Mouse (Mus musculus) limb, embryonic 15.5 days (tissue): ENCODE data around the gene Ndufaf5. TPM values are rescaled to one million over a fixed set of nuclear protein-coding genes. Genes with fewer than 3 reads are reported as not detected.
"Not testable (repeated sequence)": the region's sequence is repeated elsewhere in the genome, so short reads cannot be mapped to it uniquely, and the experiment has no call there.

Source experiments
- ATAC-seq: fragments of 200-750 bp; cut with Nextera tagmentation; 2 replicates; pipeline ENCODE4 v1.8.0; 2017; ENCODE audit warnings: low read depth, moderate TSS enrichment; ENCODE audit not compliant: insufficient number of reproducible peaks, low FRiP score, low TSS enrichment
- H3K27ac ChIP-seq: fragments of 300-500 bp; sonication (generic); 2 replicates; pipeline ENCODE4 v1.5.1; 2015; ENCODE audit warnings: moderate library complexity, mild to moderate bottlenecking, inconsistent platforms
- H3K27me3 ChIP-seq: fragments of 300-500 bp; sonication (generic); 2 replicates; pipeline ENCODE4 v1.6.1; 2015; ENCODE audit warnings: inconsistent platforms
- H3K36me3 ChIP-seq: fragments of 300-500 bp; sonication (generic); 2 replicates; pipeline ENCODE4 v1.6.1; 2015; ENCODE audit warnings: inconsistent platforms
- H3K4me1 ChIP-seq: fragments of 300-500 bp; sonication (generic); 2 replicates; pipeline ENCODE4 v1.6.1; 2015; ENCODE audit warnings: inconsistent platforms
- H3K4me2 ChIP-seq: fragments of 300-500 bp; sonication (generic); 2 replicates; pipeline ENCODE4 v1.6.1; 2015; ENCODE audit warnings: mild to moderate bottlenecking, inconsistent platforms
- H3K4me3 ChIP-seq: fragments of 300-500 bp; sonication (generic); 2 replicates; pipeline ENCODE4 v1.5.1; 2015; ENCODE audit warnings: mild to moderate bottlenecking, inconsistent platforms
- H3K9ac ChIP-seq: fragments of 300-500 bp; sonication (generic); 2 replicates; pipeline ENCODE4 v1.6.1; 2015; ENCODE audit warnings: inconsistent platforms
- H3K9me3 ChIP-seq: fragments of 300-500 bp; sonication (generic); 2 replicates; pipeline ENCODE4 v1.6.1; 2016; ENCODE audit warnings: inconsistent platforms
- WGBS: fragments of 180-500 bp; shearing (Covaris S2); methylation state at CpG from one replicate; pipeline ENCODE4 v1.1.7; 2015; 5-methylcytosine and 5-hydroxymethylcytosine counted together
- polyA plus RNA-seq: library from polyadenylated mRNA; unstranded; fragments of >200 nt; fragmentation: Nextera tagmentation; extraction: Ambion mirVana; gene quantifications from 2 replicates; pipeline ENCODE4 v1.2.1, GENCODE M21; 2015

Ndufaf5 gene
- polyA plus RNA-seq = 22.1 and 22.9 TPM in 2 replicates

DNA sequence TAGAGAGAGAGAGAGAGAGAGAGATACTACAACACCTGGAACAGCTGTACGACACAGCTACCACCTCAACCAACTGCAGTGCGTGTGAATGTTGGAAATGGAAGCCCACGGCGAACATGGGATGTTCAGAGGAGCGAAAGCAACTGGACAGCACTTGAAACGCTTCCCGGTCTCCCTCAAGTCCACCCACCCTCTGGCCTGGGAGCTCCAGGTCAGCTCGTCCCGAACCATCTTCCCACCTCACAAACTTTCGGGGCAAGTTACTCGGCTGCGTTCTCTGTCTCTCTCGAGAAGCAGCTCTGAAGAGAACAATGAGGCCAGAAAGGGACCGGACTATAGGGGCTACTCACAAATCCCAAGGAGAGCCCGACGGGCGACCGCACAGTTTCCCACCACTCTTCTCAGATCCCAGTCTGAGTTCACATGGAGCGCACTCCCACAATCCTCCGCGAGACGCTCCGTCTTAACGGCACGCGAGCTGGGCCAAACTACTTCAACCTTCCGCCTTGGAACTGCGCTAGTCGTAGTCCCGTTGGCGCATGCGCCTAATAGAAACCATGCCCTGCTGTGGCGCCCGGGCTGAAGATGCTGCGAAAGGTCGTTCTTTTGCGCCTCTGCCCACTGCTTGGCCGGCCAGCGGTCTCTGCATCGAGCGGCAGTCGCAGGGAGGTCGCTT, at the start of gene Ndufaf5, which contains the start of gene Esf1:
TSS of gene Ndufaf5 (plus strand) at position 523 of the 676 bp plus-strand sequence.
TSS of gene Esf1 (minus strand) at position 438 of the 676 bp plus-strand sequence.
- Histone ChIP-seq H3K36me3 (peaks cover 16% of the 10 kb centered on the region), H3K4me3 (peak within 1 kb of the TSS; percentile 82), H3K4me1 (peaks cover 10% of the 10 kb centered on the region), H3K4me2 (peak within 1 kb of the TSS; percentile 73), H3K27me3 (no peaks in the 10 kb centered on the region), H3K9ac (peak within 1 kb of the TSS; percentile 75), H3K9me3 (no peaks in the 10 kb centered on the region), H3K27ac (peak within 1 kb of the TSS; percentile 89)
- ATAC-seq = peak; percentile 93
- WGBS = under 1% methylated on average over 43 of the region's 43 CpGs

DNA sequence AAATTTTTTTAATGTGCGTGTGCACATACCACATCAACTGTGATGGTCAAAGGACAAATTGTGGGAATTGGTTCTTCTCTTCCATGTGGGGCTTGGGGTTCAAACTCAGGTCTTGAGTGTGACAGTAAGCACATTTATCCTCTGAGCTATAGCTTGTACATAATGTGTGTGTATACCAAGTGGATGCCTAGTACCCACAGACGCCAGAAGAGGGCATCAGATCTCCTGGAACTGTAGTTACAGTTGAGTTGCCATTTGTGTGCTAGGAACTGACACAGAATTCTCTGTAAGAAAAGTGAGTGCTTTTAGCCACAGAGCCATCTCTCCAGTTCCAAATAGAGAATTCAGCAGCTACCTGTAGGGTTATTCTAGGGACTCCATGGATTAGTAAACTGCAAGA, 44.9 kb upstream of the Ndufaf5 start:
- Histone ChIP-seq H3K4me1 (no peaks in the 10 kb centered on the region), H3K27me3 (no peaks in the 10 kb centered on the region), H3K4me2 (no peak overlapping the region), H3K27ac (no peak overlapping the region), H3K9me3 (no peaks in the 10 kb centered on the region), H3K36me3 (peaks cover 58% of the 10 kb centered on the region), H3K4me3 (no peak overlapping the region), H3K9ac (no peak overlapping the region)
- no peak for ATAC-seq
- 92% methylated on average over 2 of the region's 2 CpGs for WGBS

DNA sequence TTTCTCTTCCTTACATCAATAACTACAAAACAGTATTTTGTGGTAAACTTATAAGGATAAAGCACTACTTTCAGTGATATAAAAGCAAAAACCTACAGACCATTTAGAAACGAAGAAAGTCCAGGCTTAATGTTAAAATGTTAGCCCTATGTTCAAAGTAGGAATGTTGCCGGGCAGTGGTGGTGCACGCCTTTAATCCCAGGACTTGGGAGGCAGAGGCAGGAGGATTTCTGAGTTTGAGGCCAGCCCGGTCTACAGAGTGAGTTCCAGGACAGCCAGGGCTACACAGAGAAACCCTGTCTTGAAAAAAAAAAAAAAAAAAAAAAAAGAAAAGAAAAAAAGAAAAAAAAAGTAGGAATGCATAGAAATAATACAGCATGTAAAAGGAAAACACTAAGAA, 18.7 kb upstream of the Ndufaf5 start, which contains the start of gene Gm17374:
TSS of gene Gm17374 (plus strand) at position 301 of the 400 bp plus-strand sequence.
- not testable (repeated sequence) for H3K27me3 ChIP-seq, H3K4me2 ChIP-seq, ATAC-seq, H3K27ac ChIP-seq, H3K9me3 ChIP-seq, H3K4me3 ChIP-seq, H3K9ac ChIP-seq, H3K4me1 ChIP-seq
- 88% methylated on average over 4 of the region's 4 CpGs for WGBS
- H3K36me3 ChIP-seq = peaks cover 29% of the 10 kb centered on the region

DNA sequence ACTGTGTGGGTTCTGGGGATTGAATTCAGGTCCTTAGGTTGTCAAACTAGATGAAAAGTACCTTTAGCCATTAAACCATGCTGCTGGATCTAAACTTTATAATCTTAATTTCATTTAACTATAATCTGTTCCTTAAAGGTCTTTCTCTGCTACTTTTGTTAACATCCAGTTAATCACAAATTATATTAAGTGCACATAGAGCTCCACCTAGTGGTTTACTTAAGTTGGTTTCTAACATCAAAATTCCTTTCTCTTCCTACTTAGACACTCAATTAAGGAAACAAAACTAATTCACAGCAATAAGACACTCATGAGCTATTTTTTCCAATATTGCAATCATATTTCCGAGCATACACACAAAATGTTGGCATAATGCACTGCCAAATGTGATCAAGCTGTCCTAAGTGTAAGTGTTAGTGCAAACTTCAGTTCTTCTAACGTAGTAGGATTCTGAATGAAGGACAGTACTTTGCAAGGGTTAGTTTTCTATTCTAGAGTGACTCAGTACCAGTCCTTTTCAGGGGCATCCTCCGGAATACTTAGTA, 11.2 kb upstream of the Ndufaf5 start:
- no peak overlapping the region for H3K9ac ChIP-seq
- H3K27me3 ChIP-seq = no peaks in the 10 kb centered on the region
- H3K4me3 ChIP-seq = no peak overlapping the region
- WGBS = 78% methylated on average over 3 of the region's 3 CpGs
- no peak overlapping the region for H3K27ac ChIP-seq
- H3K36me3 ChIP-seq = peaks cover 43% of the 10 kb centered on the region
- no peak overlapping the region for H3K4me2 ChIP-seq
- ATAC-seq = no peak
- H3K9me3 ChIP-seq = no peaks in the 10 kb centered on the region
- H3K4me1 ChIP-seq = no peaks in the 10 kb centered on the region

DNA sequence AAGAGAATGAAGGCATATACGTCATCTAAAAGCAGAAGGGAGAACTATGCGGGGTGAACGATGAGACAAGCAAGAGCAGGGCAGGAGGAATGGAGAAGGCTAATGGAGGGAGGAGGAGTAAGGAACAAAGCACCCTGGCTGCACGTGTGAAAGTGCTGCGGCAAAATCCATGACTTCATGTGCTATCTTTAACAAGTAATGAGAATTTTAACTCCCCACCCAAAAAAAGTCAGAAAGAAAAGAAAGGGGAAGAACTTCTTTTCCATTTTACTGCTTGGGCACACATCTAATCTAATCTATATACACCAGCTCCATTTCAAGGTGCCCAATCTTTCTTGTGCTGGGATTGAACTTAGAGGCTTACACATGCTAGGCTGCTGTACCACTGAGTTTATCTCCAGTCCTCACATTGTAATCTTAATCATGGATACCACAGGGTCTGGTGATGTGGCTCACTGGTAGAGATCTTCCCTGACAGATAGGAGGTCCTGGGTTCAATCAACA, 7.0 kb upstream of the Ndufaf5 start:
- no peak for ATAC-seq
- Histone ChIP-seq H3K27ac (no peak overlapping the region), H3K4me1 (no peaks in the 10 kb centered on the region), H3K27me3 (no peaks in the 10 kb centered on the region), H3K9ac (no peak overlapping the region), H3K4me3 (no peak overlapping the region), H3K9me3 (no peaks in the 10 kb centered on the region), H3K36me3 (peaks cover 40% of the 10 kb centered on the region), H3K4me2 (no peak overlapping the region)
- 98% methylated on average over 5 of the region's 5 CpGs for WGBS

DNA sequence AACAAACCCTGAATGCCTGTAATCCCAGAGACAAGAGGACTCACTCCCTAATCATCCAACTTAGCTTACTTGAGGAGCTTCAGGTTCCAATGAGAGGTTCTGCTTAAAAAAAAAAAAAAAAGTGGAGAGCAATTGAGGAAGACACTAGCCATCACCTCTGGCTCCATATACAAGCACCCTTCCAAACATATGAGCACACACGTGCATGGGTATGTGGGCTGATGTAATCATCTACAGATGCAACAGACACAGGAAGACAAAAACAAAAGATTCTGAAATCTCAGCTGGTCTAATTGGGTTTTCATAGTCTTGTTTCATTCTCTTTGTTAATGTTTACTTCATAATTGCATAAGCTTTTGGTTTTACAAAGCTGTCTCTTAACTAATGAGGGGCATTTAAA, 1.4 kb upstream of the Ndufaf5 start:
- no peak overlapping the region for H3K4me3 ChIP-seq
- no peaks in the 10 kb centered on the region for H3K9me3 ChIP-seq
- 84% methylated on average over 1 of the region's 1 CpGs for WGBS
- peaks cover 10% of the 10 kb centered on the region for H3K4me1 ChIP-seq
- peaks cover 21% of the 10 kb centered on the region for H3K36me3 ChIP-seq
- no peak overlapping the region for H3K9ac ChIP-seq
- H3K4me2 ChIP-seq = no peak overlapping the region
- no peaks in the 10 kb centered on the region for H3K27me3 ChIP-seq
- no peak overlapping the region for H3K27ac ChIP-seq
- ATAC-seq = no peak

DNA sequence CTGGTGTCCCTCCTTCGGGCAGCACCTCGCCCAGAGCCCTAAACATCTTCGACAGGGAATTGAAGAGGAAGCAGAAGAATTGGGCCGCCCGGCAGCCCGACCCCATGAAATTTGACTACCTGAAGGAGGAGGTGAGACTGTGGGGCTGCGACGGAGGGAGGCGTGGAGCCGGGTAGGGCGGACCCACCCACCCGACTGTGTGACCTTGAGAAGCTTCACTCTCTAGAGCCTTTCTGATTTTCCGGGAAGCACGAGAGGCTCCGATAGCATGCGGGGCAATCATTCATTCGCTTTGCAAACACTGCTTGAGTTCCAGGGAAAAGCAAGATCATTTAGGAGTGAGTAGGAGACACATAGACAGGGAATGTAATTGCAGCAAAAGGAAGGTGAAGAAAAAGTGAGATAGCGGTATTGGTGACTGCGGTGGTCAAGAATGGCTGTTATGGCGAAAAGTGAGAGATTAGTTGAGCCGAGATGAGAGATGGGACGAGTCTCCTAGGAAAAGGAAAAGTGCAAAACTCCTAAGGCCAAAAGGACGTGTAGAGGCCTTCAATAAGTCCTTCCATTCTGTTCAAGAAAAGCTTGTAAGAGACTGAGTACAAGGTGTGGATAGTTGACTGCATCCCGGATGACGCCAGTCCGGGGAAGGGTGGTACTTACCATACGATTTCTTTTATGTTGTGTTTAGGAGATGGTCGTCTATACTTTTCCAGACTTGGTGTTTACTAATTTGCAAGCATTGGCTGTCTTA, 529 bp downstream of the Ndufaf5 start:
- Histone ChIP-seq H3K4me3 (peak overlapping the region; percentile 82), H3K4me2 (peak overlapping the region; percentile 73), H3K27ac (peak overlapping the region; percentile 89), H3K36me3 (peaks cover 14% of the 10 kb centered on the region; the same call in 1 of the 2 replicates), H3K4me1 (peaks cover 10% of the 10 kb centered on the region), H3K9ac (peak overlapping the region; percentile 75), H3K27me3 (no peaks in the 10 kb centered on the region), H3K9me3 (no peaks in the 10 kb centered on the region)
- peak; percentile 82 for ATAC-seq
- 8% methylated on average over 28 of the region's 28 CpGs for WGBS

DNA sequence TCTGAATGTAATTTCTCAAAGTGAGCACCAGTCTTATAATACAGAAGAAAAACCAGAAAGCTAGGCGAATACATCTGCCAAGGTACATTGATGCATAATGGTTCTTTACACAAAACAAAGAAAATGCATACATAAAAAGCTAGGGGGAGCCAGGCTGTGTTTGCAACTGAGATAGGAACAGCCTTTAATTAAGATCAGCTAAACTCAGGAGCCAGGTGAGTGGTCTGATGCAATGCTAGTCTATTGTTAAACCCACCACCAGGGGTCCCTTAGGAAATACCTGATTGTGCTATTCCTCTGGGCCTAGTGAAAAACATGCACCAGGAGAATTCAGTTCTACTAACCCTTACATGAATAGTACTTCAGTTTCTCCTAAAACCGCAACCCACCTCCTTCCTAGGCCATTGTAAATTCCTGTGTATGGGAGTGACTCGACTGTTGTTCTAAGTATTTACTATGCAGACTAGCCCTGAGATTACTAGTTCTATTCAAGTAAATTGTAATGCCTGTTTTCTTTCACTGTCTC, 15.3 kb downstream of the Ndufaf5 start:
- H3K9ac ChIP-seq, H3K4me1 ChIP-seq, H3K4me2 ChIP-seq, H3K27me3 ChIP-seq, H3K27ac ChIP-seq, H3K9me3 ChIP-seq, H3K4me3 ChIP-seq, ATAC-seq: not testable (repeated sequence)
- peaks cover 31% of the 10 kb centered on the region for H3K36me3 ChIP-seq
- WGBS = 93% methylated on average over 3 of the region's 3 CpGs

DNA sequence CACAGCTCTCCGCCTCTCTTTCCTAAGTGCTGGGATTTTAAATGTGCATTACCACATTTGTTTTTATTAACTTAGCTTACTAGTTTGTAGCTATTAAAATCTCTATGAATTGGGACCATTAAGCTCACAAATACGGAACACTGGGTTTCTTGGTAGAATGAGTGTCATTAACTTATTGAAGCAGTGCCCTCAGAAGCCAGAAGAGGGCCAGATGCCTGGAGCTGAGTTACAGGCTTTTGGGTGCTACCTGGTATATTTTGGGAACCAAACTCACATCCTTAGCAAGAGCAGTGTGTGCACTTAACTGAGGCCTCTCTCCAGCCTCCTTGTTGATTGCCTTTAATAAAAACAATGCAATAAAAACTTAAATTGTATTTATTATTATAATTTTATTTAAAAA, 30.3 kb downstream of the Ndufaf5 start:
- Histone ChIP-seq H3K27me3 (no peaks in the 10 kb centered on the region), H3K4me3 (no peak overlapping the region), H3K27ac (no peak overlapping the region), H3K9ac (no peak overlapping the region), H3K9me3 (no peaks in the 10 kb centered on the region), H3K36me3 (peaks cover 41% of the 10 kb centered on the region), H3K4me1 (no peaks in the 10 kb centered on the region), H3K4me2 (no peak overlapping the region)
- ATAC-seq = no peak
- 59% methylated on average over 2 of the region's 2 CpGs for WGBS

DNA sequence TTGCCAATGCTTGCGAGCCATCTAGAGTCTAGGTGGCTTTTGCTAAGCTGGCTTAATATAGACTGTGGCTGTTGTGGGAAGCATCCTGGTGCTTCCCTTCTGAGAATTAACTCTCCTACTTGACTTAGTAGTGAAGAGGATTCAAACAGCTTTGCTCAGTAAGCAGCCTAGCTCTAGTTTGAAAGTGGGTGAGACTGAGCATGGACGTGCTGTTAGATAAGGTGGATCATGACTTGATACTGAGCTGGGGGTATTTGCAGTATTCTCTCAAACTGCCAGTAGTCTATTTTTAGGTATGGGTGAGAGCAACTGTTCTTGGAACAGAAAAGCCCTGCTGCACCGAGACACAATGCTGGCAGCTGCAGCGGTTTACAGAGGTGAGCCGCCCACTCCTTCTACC, 32.1 kb downstream of the Ndufaf5 start:
- no peak for ATAC-seq
- no peak overlapping the region for H3K4me2 ChIP-seq
- H3K4me3 ChIP-seq = no peak overlapping the region
- no peak overlapping the region for H3K9ac ChIP-seq
- no peaks in the 10 kb centered on the region for H3K4me1 ChIP-seq
- no peak overlapping the region for H3K27ac ChIP-seq
- H3K9me3 ChIP-seq = no peaks in the 10 kb centered on the region
- H3K27me3 ChIP-seq = no peaks in the 10 kb centered on the region
- WGBS = 86% methylated on average over 5 of the region's 5 CpGs
- H3K36me3 ChIP-seq = peaks cover 49% of the 10 kb centered on the region

DNA sequence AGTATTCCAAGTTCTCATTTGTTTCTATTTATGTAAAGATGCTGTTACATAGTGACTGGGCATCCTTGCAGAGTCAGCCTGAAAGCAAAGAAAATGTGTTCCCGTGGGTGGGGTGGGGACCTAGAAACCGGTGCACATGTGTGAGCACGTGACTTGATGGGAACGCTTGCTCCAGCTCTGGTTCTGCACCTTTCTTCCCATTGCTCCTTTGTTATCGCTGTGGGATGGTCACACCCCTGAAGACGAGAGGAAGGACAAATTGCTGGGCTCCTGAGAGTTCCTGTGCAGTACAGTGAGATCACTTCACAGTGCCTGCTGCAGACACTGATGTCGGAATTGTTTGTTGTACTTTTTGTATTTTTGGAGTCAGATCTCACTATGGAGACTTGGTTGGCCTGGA, 33.3 kb downstream of the Ndufaf5 start:
- no peaks in the 10 kb centered on the region for H3K27me3 ChIP-seq
- H3K27ac ChIP-seq = no peak overlapping the region
- H3K36me3 ChIP-seq = peaks cover 44% of the 10 kb centered on the region
- no peak overlapping the region for H3K4me3 ChIP-seq
- ATAC-seq = no peak
- no peak overlapping the region for H3K4me2 ChIP-seq
- H3K9me3 ChIP-seq = no peaks in the 10 kb centered on the region
- H3K4me1 ChIP-seq = no peaks in the 10 kb centered on the region
- no peak overlapping the region for H3K9ac ChIP-seq
- 93% methylated on average over 7 of the region's 7 CpGs for WGBS
